ENCODE assay signal across 8 mouse cellular contexts in the genomic region with DNA sequence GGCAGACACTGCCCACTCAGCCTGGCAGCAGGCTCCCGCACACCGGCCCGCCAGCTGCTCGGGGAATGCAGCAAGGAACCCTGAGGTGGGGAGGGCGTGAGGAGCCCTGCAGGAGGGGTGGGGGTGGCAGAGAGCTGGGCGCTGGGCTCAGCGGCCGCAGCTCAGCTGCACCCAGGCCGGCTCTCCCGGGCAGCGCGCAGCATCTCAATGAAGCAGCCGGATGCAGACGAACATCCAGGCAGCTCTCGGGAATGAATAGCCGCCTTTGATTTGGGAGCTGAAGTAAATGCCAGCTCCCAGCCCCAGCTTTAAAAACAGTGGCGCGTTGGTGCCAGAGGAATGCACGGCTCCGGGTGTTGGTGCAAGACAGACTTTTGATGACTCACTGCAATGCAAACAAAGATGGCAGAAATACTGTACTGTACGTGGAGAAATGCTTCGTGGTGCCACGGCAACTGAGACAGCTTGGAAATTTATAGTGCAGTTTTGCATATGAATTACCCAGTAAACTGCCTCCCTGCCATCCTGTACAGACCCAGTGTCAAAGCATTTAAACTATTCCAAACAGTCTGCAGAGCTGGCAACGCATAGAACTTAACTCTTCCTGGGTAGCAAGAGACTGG. TPM values are rescaled to one million over a fixed set of nuclear protein-coding genes. Genes with fewer than 3 reads are reported as not detected.
A peak's percentile ranks its signal among the peaks of the same experiment; 100 is the strongest.
DNase-seq lines count a peak whose midpoint lies in the region; ATAC-seq and TF ChIP-seq lines count a peak whose summit lies in the region.

No protein-coding gene starts in this region.

- TF ChIP-seq EP300 in heart, adult 2 months (IDR thresholded peaks at IDR 0.05; ENCODE audit: insufficient read depth, low read depth, low read length), result no peak

- ATAC-seq in forebrain, embryonic 15.5 days (replicated peaks), result peak; percentile 88
- peak; percentile 55 for ATAC-seq in intestine, postnatal 0 days
- peak; percentile 62 for ATAC-seq in limb, embryonic 13.5 days (ENCODE audit: low FRiP score, low read depth)
- ATAC-seq in CD4-positive, CD25-positive, alpha-beta regulatory T cell, adult 4 months, result no peak

- no peaks in the 10 kb centered on the region for H3K36me3 ChIP-seq in heart, adult 2 months (ENCODE audit: control insufficient read depth, insufficient read depth, low read length)
- no peaks in the 10 kb centered on the region for H3K36me3 ChIP-seq in forebrain, embryonic 15.5 days
- H3K36me3 ChIP-seq in intestine, postnatal 0 days (ENCODE audit: control insufficient read depth, insufficient read depth), result peaks cover 14% of the 10 kb centered on the region; the same call in 1 of the 2 replicates
- peaks cover 11% of the 10 kb centered on the region for H3K36me3 ChIP-seq in limb, embryonic 13.5 days
- H3K36me3 ChIP-seq in myocyte (ENCODE audit: control insufficient read depth, insufficient read depth), result no peaks in the 10 kb centered on the region

- peak overlapping the region; percentile 16 for H3ac ChIP-seq in myocyte (ENCODE audit: control insufficient read depth, insufficient read length)

- H3K4me3 ChIP-seq in heart, adult 2 months, result peak overlapping the region; percentile 43
- peak overlapping the region; percentile 29 for H3K4me3 ChIP-seq in brown adipose tissue, adult 24 weeks (ENCODE audit: insufficient read depth, low read depth, low read length)
- H3K4me3 ChIP-seq in forebrain, embryonic 15.5 days, result peak overlapping the region; percentile 71
- H3K4me3 ChIP-seq in intestine, postnatal 0 days (ENCODE audit: low read depth, low read length), result peak overlapping the region; percentile 36
- H3K4me3 ChIP-seq in limb, embryonic 13.5 days, result peak overlapping the region; percentile 63
- H3K4me3 ChIP-seq in myocyte, result peak overlapping the region; percentile 8

- H3K4me2 ChIP-seq in forebrain, embryonic 15.5 days (replicated peaks), result peak overlapping the region; percentile 89
- H3K4me2 ChIP-seq in intestine, postnatal 0 days (replicated peaks; ENCODE audit: low read depth), result peak overlapping the region; percentile 77
- H3K4me2 ChIP-seq in limb, embryonic 13.5 days (replicated peaks), result peak overlapping the region; percentile 98
- peak overlapping the region; percentile 60 for H3K4me2 ChIP-seq in myocyte (ENCODE audit: low read depth)

- 3% methylated on average over 24 of the region's 24 CpGs for WGBS in heart, adult 2 months
- 0% methylated on average over 24 of the region's 24 CpGs for WGBS in forebrain, embryonic 15.5 days
- 1% methylated on average over 23 of the region's 24 CpGs for WGBS in intestine, postnatal 0 days
- WGBS in limb, embryonic 13.5 days, result 1% methylated on average over 24 of the region's 24 CpGs

- TF ChIP-seq CTCF in heart, adult 2 months (IDR thresholded peaks at IDR 0.05), result no peak
- TF ChIP-seq CTCF in intestine, postnatal 0 days (IDR thresholded peaks at IDR 0.05; ENCODE audit: low read depth), result no peak

- H3K4me1 ChIP-seq in heart, adult 2 months (ENCODE audit: control insufficient read depth, insufficient read depth, low read length), result peaks cover 8% of the 10 kb centered on the region
- peaks cover 7% of the 10 kb centered on the region for H3K4me1 ChIP-seq in brown adipose tissue, adult 24 weeks (ENCODE audit: control insufficient read depth, insufficient read depth, insufficient read length, low read length)
- peaks cover 31% of the 10 kb centered on the region for H3K4me1 ChIP-seq in forebrain, embryonic 15.5 days
- H3K4me1 ChIP-seq in intestine, postnatal 0 days (replicated peaks; ENCODE audit: control insufficient read depth, insufficient read depth, low read length), result peaks cover 2% of the 10 kb centered on the region
- H3K4me1 ChIP-seq in limb, embryonic 13.5 days, result peaks cover 33% of the 10 kb centered on the region

- no peaks in the 10 kb centered on the region for H3K9me3 ChIP-seq in forebrain, embryonic 15.5 days
- no peaks in the 10 kb centered on the region for H3K9me3 ChIP-seq in intestine, postnatal 0 days (ENCODE audit: control insufficient read depth)
- no peaks in the 10 kb centered on the region for H3K9me3 ChIP-seq in limb, embryonic 13.5 days

- H3K9ac ChIP-seq in heart, adult 2 months (ENCODE audit: low read depth, low read length), result peak overlapping the region; percentile 16; the same call in 1 of the 2 replicates
- peak overlapping the region; percentile 79 for H3K9ac ChIP-seq in forebrain, embryonic 15.5 days (replicated peaks)
- H3K9ac ChIP-seq in intestine, postnatal 0 days (ENCODE audit: low read depth, low read length), result 0 out of 2 replicates have a peak overlapping the region, but pooled peaks have one; percentile 31
- peak overlapping the region; percentile 84 for H3K9ac ChIP-seq in limb, embryonic 13.5 days

- no peaks in the 10 kb centered on the region for H3K79me2 ChIP-seq in heart, adult 2 months (replicated peaks; ENCODE audit: control insufficient read depth, insufficient read depth, low read length)
- no peaks in the 10 kb centered on the region for H3K79me2 ChIP-seq in myocyte (ENCODE audit: control insufficient read depth, insufficient read depth)

- DNase-seq in heart, adult 2 months, result no peak
- DNase-seq in heart, postnatal 25 days (ENCODE audit: low spot score), result no peak

- no peak overlapping the region for H3K27ac ChIP-seq in heart, adult 2 months
- no peak overlapping the region for H3K27ac ChIP-seq in brown adipose tissue, adult 24 weeks (replicated peaks; ENCODE audit: low read depth, low read length)
- peak overlapping the region; percentile 92 for H3K27ac ChIP-seq in forebrain, embryonic 15.5 days (replicated peaks)
- H3K27ac ChIP-seq in intestine, postnatal 0 days (ENCODE audit: low read depth, low read length), result no peak overlapping the region
- H3K27ac ChIP-seq in limb, embryonic 13.5 days, result peak overlapping the region; percentile 87

- no peaks in the 10 kb centered on the region for H3K27me3 ChIP-seq in heart, adult 2 months (ENCODE audit: control insufficient read depth, insufficient read depth, low read length)
- H3K27me3 ChIP-seq in forebrain, embryonic 15.5 days, result no peaks in the 10 kb centered on the region
- peaks cover 4% of the 10 kb centered on the region; the same call in 1 of the 2 replicates for H3K27me3 ChIP-seq in intestine, postnatal 0 days (replicated peaks; ENCODE audit: control insufficient read depth, insufficient read depth, low read length)
- H3K27me3 ChIP-seq in limb, embryonic 13.5 days, result peaks cover 38% of the 10 kb centered on the region
- no peaks in the 10 kb centered on the region for H3K27me3 ChIP-seq in myocyte (ENCODE audit: control insufficient read depth, insufficient read depth, insufficient read length)

- intact Hi-C loops in heart, adult 2 months (cut with DNase I), result no loop called here
- intact Hi-C loops in heart, postnatal 25 days (cut with DNase I), result no loop called here

- no peak for TF ChIP-seq POLR2A in heart, adult 2 months (IDR thresholded peaks at IDR 0.05; ENCODE audit: insufficient read depth, low read depth, low read length)
- no peak for TF ChIP-seq POLR2A in myocyte (IDR thresholded peaks at IDR 0.05; ENCODE audit: insufficient read length, low read depth)

TF ChIP-seq in myocyte, 11 proteins besides CTCF, POLR2A, EP300 and RAD21:
- TF ChIP-seq REST (IDR thresholded peaks at IDR 0.05; ENCODE audit: insufficient read depth, insufficient read length) (no peak), CEBPB (IDR thresholded peaks at IDR 0.05; ENCODE audit: insufficient read depth, poor library complexity, severe bottlenecking) (0 out of 2 replicates have a peak, but pooled peaks have one; percentile 3), TCF12 (IDR thresholded peaks at IDR 0.05; ENCODE audit: insufficient read depth, poor library complexity, severe bottlenecking) (no peak), MAX (IDR thresholded peaks at IDR 0.05; ENCODE audit: low read depth) (no peak), MYOD1 (IDR thresholded peaks at IDR 0.05; ENCODE audit: control insufficient read depth in 1 of 3, insufficient read length in 2 of 3, low read depth in 2 of 3) (peak in 1 of 3 experiments; percentile 73), MYOG (IDR thresholded peaks at IDR 0.05; ENCODE audit: control insufficient read depth in 1 of 3, insufficient read depth in 1 of 3, insufficient read length in 2 of 3, low read depth in 2 of 3) (peak in 2 of 3 experiments; percentile 59 to 70)

RNA-seq across cellular contexts. Expression of a gene that starts 31.1 kb away (rescaled TPM):
- 10 to 100 TPM; 31.6 to 31.8 TPM for total RNA-seq in heart, adult 2 months (2021)
- polyA plus RNA-seq in heart, adult 2 months (2012; rRNA removed), result 19.0 and 20.5 TPM in 2 replicates
- total RNA-seq in heart, postnatal 25 days (2021), result 10 to 100 TPM; 25.5 to 28.9 TPM
- 17.7 and 26.5 TPM in 2 replicates for polyA plus RNA-seq in brown adipose tissue, adult 24 weeks (2012; ENCODE audit: insufficient read depth, insufficient read length, missing spikeins)
- 12.4 and 13.5 TPM in 2 replicates for polyA plus RNA-seq in forebrain, embryonic 15.5 days (2015; fragmentation: Nextera tagmentation; extraction: Ambion mirVana)
- 14.1 and 14.2 TPM in 2 replicates for polyA plus RNA-seq in intestine, postnatal 0 days (2015; fragmentation: Nextera tagmentation; extraction: Ambion mirVana)
- polyA plus RNA-seq in limb, embryonic 13.5 days (2015; fragmentation: Nextera tagmentation; extraction: Ambion mirVana), result 5.2 and 6.0 TPM in 2 replicates
- polyA plus RNA-seq in myocyte (2012; fragmentation: generic; extraction: Trizol), result 15.0 TPM
- polyA plus RNA-seq in CD4-positive, CD25-positive, alpha-beta regulatory T cell, adult 4 months (2017; shearing (Covaris generic)), result under 1 TPM; 0.44 to 0.75 TPM

Comparison
In these comparisons a context has a peak if more than half of its experiments do, and no peak if none do; other contexts are left out.
1. H3K27ac ChIP-seq: peak in forebrain, embryonic 15.5 days (single experiment) and limb, embryonic 13.5 days (single experiment); none in heart, adult 2 months (single experiment), brown adipose tissue, adult 24 weeks (single experiment) and intestine, postnatal 0 days (single experiment).
2. H3K4me3 ChIP-seq: peak in every context shown above with its lines; median percentile 71 in forebrain, embryonic 15.5 days; 63 in limb, embryonic 13.5 days; 43 in heart, adult 2 months; 36 in intestine, postnatal 0 days; 29 in brown adipose tissue, adult 24 weeks; 8 in myocyte.
3. H3K9ac ChIP-seq: peak in every context shown above with its lines; median percentile 84 in limb, embryonic 13.5 days; 79 in forebrain, embryonic 15.5 days; 31 in intestine, postnatal 0 days; 16 in heart, adult 2 months.
4. Peak in every context shown above with its lines, with median percentiles within 50 percentile points of each other: H3K4me2 ChIP-seq.